Mouse (Mus musculus) CH12.LX (cell line): Measurements from ENCODE around the gene Jag2.

Experiments used
- CTCF ChIP-seq, 2 experiments: IDR thresholded peaks in 1 of 2; conservative IDR thresholded peaks in 1 of 2; 2 replicates each; pipeline ENCODE4 v1.5.1; 2011 to 2012; ENCODE audit warnings: low read depth in 2 of 2, low read length in 2 of 2, improper control_type of control experiment in 1 of 2, inconsistent platforms in 1 of 2, mild to moderate bottlenecking in 1 of 2, moderate library complexity in 1 of 2
- EP300 ChIP-seq: IDR thresholded peaks from 2 replicates; pipeline ENCODE4 v1.6.1; 2011; ENCODE audit warnings: low read length, improper control_type of control experiment
- MAFK ChIP-seq: IDR thresholded peaks from 2 replicates; pipeline ENCODE4 v1.6.1; 2011; ENCODE audit warnings: low read length, improper control_type of control experiment; ENCODE audit not compliant: insufficient replicate concordance
- POLR2A ChIP-seq: IDR thresholded peaks from 2 replicates; pipeline ENCODE4 v1.6.1; 2011; ENCODE audit warnings: low read depth, mild to moderate bottlenecking, improper control_type of control experiment, low read length
- RAD21 ChIP-seq: IDR thresholded peaks from 2 replicates; pipeline ENCODE4 v1.6.1; 2011; ENCODE audit warnings: low read depth, mild to moderate bottlenecking, low read length, improper control_type of control experiment, moderate library complexity

- no peak for TF ChIP-seq EP300
- TF ChIP-seq POLR2A, result no peak
- TF ChIP-seq RAD21, result no peak
- TF ChIP-seq CTCF (conservative IDR thresholded peaks at IDR 0.05 in 1 of 2, IDR thresholded peaks at IDR 0.05 in 1 of 2; ENCODE audit: low read depth in 2 of 2, low read length in 2 of 2), result no peak
- no peak for TF ChIP-seq MAFK
Measured at GRCm38 (mm10) chr12:112880661-112881060, 48.9 kb downstream of the Jag2 start.
